Mouse (Mus musculus): ENCODE data around the gene Tmppe.
"Not testable (repeated sequence)": the region's sequence is repeated elsewhere in the genome, so short reads cannot be mapped to it uniquely, and the experiment has no call there.

DNA sequence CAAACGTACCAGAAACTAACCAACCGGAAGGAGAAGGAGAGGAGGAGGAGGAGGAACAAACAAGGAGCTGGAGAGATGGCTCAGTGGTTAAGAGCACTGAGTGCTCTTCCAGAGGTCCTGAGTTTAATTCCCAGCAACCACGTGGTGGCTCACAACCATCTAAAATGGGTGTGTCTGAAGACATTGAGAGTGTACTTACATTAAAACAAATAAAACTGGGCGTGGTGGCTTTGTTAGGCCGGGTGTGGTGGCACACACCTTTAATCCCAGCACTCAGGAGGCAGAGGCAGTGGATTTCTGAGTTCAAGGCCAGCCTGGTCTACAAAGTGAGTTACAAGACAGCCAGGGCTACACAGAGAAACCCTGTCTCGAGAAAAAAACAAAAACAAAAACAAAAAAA is 6.8 kb upstream of the Tmppe start:
- TF ChIP-seq CTCF, EP300 (IDR thresholded peaks at IDR 0.05): not testable (repeated sequence)

Measured in lung, postnatal 0 days (tissue).